Mouse (Mus musculus) intestine, embryonic 14.5 days (tissue): ENCODE measurements around the gene 1110032A03Rik. TPM values are rescaled to one million over a fixed set of nuclear protein-coding genes. Genes with fewer than 3 reads are reported as not detected.

Experiments
- ATAC-seq: fragments of 200-750 bp; cut with Nextera tagmentation; replicated peaks from 2 replicates; pipeline ENCODE4 v1.8.0; 2017; ENCODE audit warnings: low read depth, moderate number of reproducible peaks, moderate TSS enrichment, moderate library complexity; ENCODE audit not compliant: low FRiP score, low TSS enrichment
- DNase-seq: peaks from one replicate; pipeline ENCODE4 v3.0.0-alpha.2; 2018; ENCODE audit warnings: low spot score
- H3K27ac ChIP-seq: fragments of 300-500 bp; sonication (generic); 2 replicates; pipeline ENCODE4 v1.5.1; 2014; ENCODE audit warnings: low read depth, mild to moderate bottlenecking, control low read depth
- H3K27me3 ChIP-seq: fragments of 300-500 bp; sonication (generic); replicated peaks from 2 replicates; pipeline ENCODE4 v1.6.1; 2014; ENCODE audit warnings: low read length, control low read depth; ENCODE audit not compliant: control insufficient read depth, insufficient read depth
- H3K36me3 ChIP-seq: fragments of 300-500 bp; sonication (generic); 2 replicates; pipeline ENCODE4 v1.6.1; 2014; ENCODE audit warnings: low read length, control low read depth; ENCODE audit not compliant: control insufficient read depth, insufficient read depth
- H3K4me1 ChIP-seq: fragments of 300-500 bp; sonication (generic); replicated peaks from 2 replicates; pipeline ENCODE4 v1.6.1; 2014; ENCODE audit warnings: low read length, control low read depth, mixed read lengths; ENCODE audit not compliant: control insufficient read depth, insufficient read depth
- H3K4me2 ChIP-seq: fragments of 300-500 bp; sonication (generic); 2 replicates; pipeline ENCODE4 v1.6.1; 2014; ENCODE audit warnings: low read length
- H3K4me3 ChIP-seq: fragments of 300-500 bp; sonication (generic); 2 replicates; pipeline ENCODE4 v1.5.1; 2014; ENCODE audit warnings: low read depth, low read length, control low read depth, mixed read lengths
- H3K9ac ChIP-seq: fragments of 300-500 bp; sonication (generic); 2 replicates; pipeline ENCODE4 v1.6.1; 2014; ENCODE audit warnings: mild to moderate bottlenecking, low read length
- H3K9me3 ChIP-seq: fragments of 300-500 bp; sonication (generic); 2 replicates; pipeline ENCODE4 v1.6.1; 2016; ENCODE audit warnings: low read length, control low read depth; ENCODE audit not compliant: control insufficient read depth
- whole genome bisulfite sequencing: fragments of 180-500 bp; shearing (Covaris S2); extraction: QIAGEN DNeasy Blood & Tissue Kit; methylation state at CpG from one replicate; pipeline ENCODE4 v1.1.7; 2014; 5-methylcytosine and 5-hydroxymethylcytosine counted together
- polyA plus RNA-seq: library from polyadenylated mRNA; unstranded; fragments of >200 nt; fragmentation: Nextera tagmentation; extraction: Ambion mirVana; gene quantifications from 2 replicates; pipeline ENCODE4 v1.2.1, GENCODE M21; 2014

1110032A03Rik gene
- polyA plus RNA-seq, 1 experiment from 2014 or later = 32.0 TPM

- Histone ChIP-seq H3K4me2 (no peak overlapping the region), H3K27me3 (no peaks in the 10 kb centered on the region), H3K36me3 (0 out of 2 replicates have a peak, but pooled peaks cover 7% of the 10 kb centered on the region), H3K4me3 (no peak overlapping the region), H3K27ac (no peak overlapping the region), H3K4me1 (peaks cover 5% of the 10 kb centered on the region; the same call in 1 of the 2 replicates), H3K9ac (no peak overlapping the region), H3K9me3 (no peaks in the 10 kb centered on the region)
- DNase-seq = no peak
- ATAC-seq = no peak
- WGBS = 59% methylated on average over 1 of the region's 1 CpGs
Observed at GRCm38 (mm10) chr9:50763331-50763730, 12.0 kb downstream of the 1110032A03Rik start.

- Histone ChIP-seq H3K27ac (no peak overlapping the region), H3K4me3 (no peak overlapping the region), H3K4me1 (no peaks in the 10 kb centered on the region), H3K9ac (no peak overlapping the region), H3K4me2 (no peak overlapping the region), H3K36me3 (0 out of 2 replicates have a peak, but pooled peaks cover 7% of the 10 kb centered on the region), H3K9me3 (no peaks in the 10 kb centered on the region), H3K27me3 (no peaks in the 10 kb centered on the region)
- DNase-seq (no peak), ATAC-seq (no peak)
- 49% methylated on average over 6 of the region's 6 CpGs for WGBS
Observed at GRCm38 (mm10) chr9:50761520-50762243, 13.6 kb downstream of the 1110032A03Rik start.

GRCm38 (mm10) chr9:50756711-50757110 lies 18.6 kb downstream of the 1110032A03Rik start:
- Histone ChIP-seq H3K36me3 (no peaks in the 10 kb centered on the region), H3K9me3 (no peaks in the 10 kb centered on the region), H3K9ac (no peak overlapping the region), H3K27ac (no peak overlapping the region), H3K4me1 (no peaks in the 10 kb centered on the region; the same call in 1 of the 2 replicates), H3K4me3 (no peak overlapping the region), H3K27me3 (no peaks in the 10 kb centered on the region), H3K4me2 (no peak overlapping the region)
- no peak for ATAC-seq
- DNase-seq = no peak
- 67% methylated on average over 5 of the region's 5 CpGs for WGBS

GRCm38 (mm10) chr9:50753947-50754346 lies 21.4 kb downstream of the 1110032A03Rik start:
- peak overlapping the region; percentile 18 for H3K4me2 ChIP-seq
- no peak overlapping the region for H3K9ac ChIP-seq
- H3K4me3 ChIP-seq = no peak overlapping the region
- no peak overlapping the region for H3K27ac ChIP-seq
- no peak for DNase-seq
- WGBS = 44% methylated on average over 7 of the region's 7 CpGs
- H3K4me1 ChIP-seq = no peaks in the 10 kb centered on the region; the same call in 1 of the 2 replicates
- no peaks in the 10 kb centered on the region for H3K36me3 ChIP-seq
- no peaks in the 10 kb centered on the region for H3K27me3 ChIP-seq
- ATAC-seq = no peak
- H3K9me3 ChIP-seq = no peaks in the 10 kb centered on the region

GRCm38 (mm10) chr9:50752784-50753615 lies 22.3 kb downstream of the 1110032A03Rik start:
- DNase-seq = no peak

GRCm38 (mm10) chr9:50752054-50752602 lies 23.2 kb downstream of the 1110032A03Rik start, which contains the start of gene Hspb2:
Gene Hspb2 (minus strand): TSS chr9:50752354.
- Histone ChIP-seq H3K36me3 (no peaks in the 10 kb centered on the region), H3K4me2 (peak within 1 kb of the TSS; percentile 24; the same call in 1 of the 2 replicates), H3K9me3 (no peaks in the 10 kb centered on the region), H3K27ac (peak within 1 kb of the TSS; percentile 29; the same call in 1 of the 2 replicates), H3K27me3 (no peaks in the 10 kb centered on the region), H3K4me1 (no peaks in the 10 kb centered on the region; the same call in 1 of the 2 replicates), H3K9ac (no peak within 1 kb of the TSS), H3K4me3 (peak within 1 kb of the TSS; percentile 8; the same call in 1 of the 2 replicates)
- DNase-seq (no peak), ATAC-seq (peak; percentile 50; the same call in 1 of the 2 replicates)
- WGBS = 74% methylated on average over 14 of the region's 14 CpGs

More at GRCm38 (mm10) chr9:50752784-50753615, 22.3 kb downstream of the 1110032A03Rik start:
- H3K4me1 ChIP-seq = no peaks in the 10 kb centered on the region; the same call in 1 of the 2 replicates
- H3K27me3 ChIP-seq = no peaks in the 10 kb centered on the region
- ATAC-seq = no peak
- no peaks in the 10 kb centered on the region for H3K9me3 ChIP-seq
- no peak overlapping the region for H3K9ac ChIP-seq
- H3K4me2 ChIP-seq = peak overlapping the region; percentile 24; the same call in 1 of the 2 replicates
- H3K36me3 ChIP-seq = no peaks in the 10 kb centered on the region
- peak overlapping the region; percentile 29; the same call in 1 of the 2 replicates for H3K27ac ChIP-seq
- peak overlapping the region; percentile 8; the same call in 1 of the 2 replicates for H3K4me3 ChIP-seq
- WGBS = 64% methylated on average over 17 of the region's 17 CpGs

- Histone ChIP-seq H3K4me3 (no peak within 1 kb of the TSS), H3K36me3 (no peaks in the 10 kb centered on the region), H3K4me1 (no peaks in the 10 kb centered on the region; the same call in 1 of the 2 replicates), H3K4me2 (no peak within 1 kb of the TSS), H3K27me3 (no peaks in the 10 kb centered on the region), H3K9me3 (no peaks in the 10 kb centered on the region), H3K27ac (no peak within 1 kb of the TSS; the same call in 1 of the 2 replicates), H3K9ac (no peak within 1 kb of the TSS)
- DNase-seq (no peak), ATAC-seq (no peak)
- WGBS = 72% methylated on average over 22 of the region's 22 CpGs
Observed at GRCm38 (mm10) chr9:50751323-50751722, 24.0 kb downstream of the 1110032A03Rik start, which contains the start of gene Cryab. Gene Cryab (plus strand): TSS chr9:50751325.

- no peak overlapping the region for H3K27ac ChIP-seq
- H3K4me3 ChIP-seq = no peak overlapping the region
- H3K9me3 ChIP-seq = no peaks in the 10 kb centered on the region
- H3K9ac ChIP-seq = no peak overlapping the region
- H3K4me1 ChIP-seq = no peaks in the 10 kb centered on the region; the same call in 1 of the 2 replicates
- ATAC-seq = no peak
- H3K36me3 ChIP-seq = no peaks in the 10 kb centered on the region
- no peak overlapping the region for H3K4me2 ChIP-seq
- DNase-seq = no peak
- whole genome bisulfite sequencing = 73% methylated on average over 6 of the region's 6 CpGs
- no peaks in the 10 kb centered on the region for H3K27me3 ChIP-seq
Observed at GRCm38 (mm10) chr9:50750706-50751105, 24.6 kb downstream of the 1110032A03Rik start.
